ENCODE assay signal across 24 mouse cellular contexts in genomic region chr4:33583979-33584907, GRCm38 (mm10).
A peak's percentile ranks its signal among the peaks of the same experiment; 100 is the strongest.
DNase-seq lines count a peak whose midpoint lies in the region; ATAC-seq and TF ChIP-seq lines count a peak whose summit lies in the region.
"Had no signal": no experiment of that assay in that cellular context is flagged by ENCODE, and none has a peak within 500 bp of the region (broad histone marks: within the 10 kb centered on the region; RNA-seq: fewer than 3 reads in every experiment).

No protein-coding gene starts in this region.

- WGBS in intestine, embryonic 14.5 days = 94% methylated on average over 22 of the region's 22 CpGs
- 89% methylated on average over 22 of the region's 22 CpGs for WGBS in intestine, postnatal 0 days
- WGBS in lung, embryonic 16.5 days = 71% methylated on average over 22 of the region's 22 CpGs

- TF ChIP-seq CTCF in intestine, postnatal 0 days (IDR thresholded peaks at IDR 0.05; ENCODE audit: low read depth) = no peak

- no peak overlapping the region for H3K4me2 ChIP-seq in intestine, embryonic 14.5 days (ENCODE audit: low read length)
- no peak overlapping the region for H3K4me2 ChIP-seq in intestine, postnatal 0 days (replicated peaks; ENCODE audit: low read depth)
- no peak overlapping the region for H3K4me2 ChIP-seq in lung, embryonic 16.5 days (ENCODE audit: low read depth, low read length)
- H3K4me2 ChIP-seq: heart, embryonic 12.5 days; heart, embryonic 15.5 days; hindbrain, embryonic 12.5 days; hindbrain, embryonic 15.5 days; intestine, embryonic 15.5 days had no signal

- H3K36me3 ChIP-seq in intestine, embryonic 14.5 days (ENCODE audit: control insufficient read depth, insufficient read depth, low read length) = no peaks in the 10 kb centered on the region
- no peaks in the 10 kb centered on the region for H3K36me3 ChIP-seq in intestine, postnatal 0 days (ENCODE audit: control insufficient read depth, insufficient read depth)
- no peaks in the 10 kb centered on the region for H3K36me3 ChIP-seq in lung, embryonic 16.5 days (ENCODE audit: control insufficient read depth, insufficient read depth, low read length)
- H3K36me3 ChIP-seq: heart, embryonic 12.5 days; heart, embryonic 15.5 days; hindbrain, embryonic 12.5 days; hindbrain, embryonic 15.5 days; intestine, embryonic 15.5 days had no signal

- no peak for ATAC-seq in intestine, embryonic 14.5 days (replicated peaks; ENCODE audit: low FRiP score, low TSS enrichment, low read depth)
- ATAC-seq in intestine, postnatal 0 days = no peak
- peak; percentile 34 for ATAC-seq in lung, embryonic 16.5 days (ENCODE audit: low read depth)
- ATAC-seq: CD4-positive, CD25-positive, alpha-beta regulatory T cell, adult 4 months; forebrain, embryonic 14.5 days; forebrain, postnatal 0 days; intestine, embryonic 15.5 days; Patski had no signal

- H3K27me3 ChIP-seq in intestine, embryonic 14.5 days (replicated peaks; ENCODE audit: control insufficient read depth, insufficient read depth, low read length) = no peaks in the 10 kb centered on the region
- no peaks in the 10 kb centered on the region for H3K27me3 ChIP-seq in intestine, postnatal 0 days (replicated peaks; ENCODE audit: control insufficient read depth, insufficient read depth, low read length)
- no peaks in the 10 kb centered on the region for H3K27me3 ChIP-seq in lung, embryonic 16.5 days (ENCODE audit: control insufficient read depth, insufficient read depth, low read depth, low read length)
- H3K27me3 ChIP-seq: hindbrain, embryonic 12.5 days; hindbrain, embryonic 15.5 days; intestine, embryonic 15.5 days; Patski had no signal

- intact Hi-C loops in heart, postnatal 10 days (cut with DNase I) = no loop called here

- DNase-seq in intestine, embryonic 14.5 days (ENCODE audit: low spot score) = peak; percentile 47
- DNase-seq in lung, postnatal 25 days (ENCODE audit: low spot score) = no peak
- DNase-seq in MEL-GATA-1-ER (ENCODE audit: extremely low read depth, low read depth) = peak; percentile 78
- no peak for DNase-seq in heart, postnatal 10 days
- DNase-seq: adrenal gland, adult 2 months; adrenal gland, postnatal 14 days; cerebellum, adult 11 months; cerebellum, adult 2 months; cerebellum, adult 9-11 months; forebrain, postnatal 0 days; gastrocnemius, adult 2 months; gastrocnemius, postnatal 14 days; heart, adult 18-20 months; heart, postnatal 14 days had no signal

- no peak overlapping the region for H3K27ac ChIP-seq in intestine, embryonic 14.5 days (ENCODE audit: low read depth)
- H3K27ac ChIP-seq in intestine, postnatal 0 days (ENCODE audit: low read depth, low read length) = no peak overlapping the region
- no peak overlapping the region for H3K27ac ChIP-seq in lung, embryonic 16.5 days (ENCODE audit: low read length)
- H3K27ac ChIP-seq: gastrocnemius, adult 2 months; heart, embryonic 15.5 days; hindbrain, embryonic 12.5 days; hindbrain, embryonic 15.5 days; intestine, embryonic 15.5 days had no signal

- H3K9ac ChIP-seq in intestine, embryonic 14.5 days (ENCODE audit: low read length) = no peak overlapping the region
- no peak overlapping the region for H3K9ac ChIP-seq in intestine, postnatal 0 days (ENCODE audit: low read depth, low read length)
- no peak overlapping the region for H3K9ac ChIP-seq in lung, embryonic 16.5 days (ENCODE audit: low read length)
- H3K9ac ChIP-seq: forebrain, postnatal 0 days; heart, embryonic 12.5 days; heart, embryonic 15.5 days; hindbrain, embryonic 12.5 days; hindbrain, embryonic 15.5 days; intestine, embryonic 15.5 days had no signal

- H3K4me1 ChIP-seq in intestine, embryonic 14.5 days (replicated peaks; ENCODE audit: control insufficient read depth, insufficient read depth, low read length) = peaks cover 12% of the 10 kb centered on the region; the same call in 1 of the 2 replicates
- no peaks in the 10 kb centered on the region for H3K4me1 ChIP-seq in intestine, postnatal 0 days (replicated peaks; ENCODE audit: control insufficient read depth, insufficient read depth, low read length)
- peaks cover 10% of the 10 kb centered on the region; the same call in 1 of the 2 replicates for H3K4me1 ChIP-seq in lung, embryonic 16.5 days (replicated peaks; ENCODE audit: control insufficient read depth, insufficient read depth, low read length)
- H3K4me1 ChIP-seq: intestine, embryonic 15.5 days had no signal

- H3K9me3 ChIP-seq in intestine, embryonic 14.5 days (ENCODE audit: control insufficient read depth, low read length) = no peaks in the 10 kb centered on the region
- H3K9me3 ChIP-seq in intestine, postnatal 0 days (ENCODE audit: control insufficient read depth) = no peaks in the 10 kb centered on the region
- no peaks in the 10 kb centered on the region for H3K9me3 ChIP-seq in lung, embryonic 16.5 days (ENCODE audit: control insufficient read depth, low read length)
- H3K9me3 ChIP-seq: heart, embryonic 12.5 days; heart, embryonic 15.5 days; hindbrain, embryonic 12.5 days; hindbrain, embryonic 15.5 days; intestine, embryonic 15.5 days had no signal

- no peak overlapping the region for H3K4me3 ChIP-seq in intestine, embryonic 14.5 days (ENCODE audit: low read depth, low read length)
- H3K4me3 ChIP-seq in intestine, postnatal 0 days (ENCODE audit: low read depth, low read length) = no peak overlapping the region
- no peak overlapping the region for H3K4me3 ChIP-seq in lung, embryonic 16.5 days (ENCODE audit: low read length)
- H3K4me3 ChIP-seq: gastrocnemius, adult 2 months; heart, embryonic 12.5 days; heart, embryonic 15.5 days; hindbrain, embryonic 12.5 days; hindbrain, embryonic 15.5 days; intestine, embryonic 15.5 days had no signal

Comparison
In these comparisons a context has a peak if more than half of its experiments do, and no peak if none do; other contexts are left out.
1. DNase-seq: peak in intestine, embryonic 14.5 days (single experiment) and MEL-GATA-1-ER (single experiment); none in lung, postnatal 25 days (single experiment) and heart, postnatal 10 days (0 of 2).